Mouse (Mus musculus) midbrain, embryonic 16.5 days (tissue): ENCODE results near the gene Homer2. TPM values are rescaled to one million over a fixed set of nuclear protein-coding genes. Genes with fewer than 3 reads are reported as not detected.
A peak's percentile ranks its signal among the peaks of the same experiment; 100 is the strongest.

Source experiments
- ATAC-seq: fragments of 200-750 bp; cut with Nextera tagmentation; 2 replicates; pipeline ENCODE4 v1.8.0; 2017; ENCODE audit warnings: moderate TSS enrichment
- H3K27ac ChIP-seq: fragments of 300-500 bp; sonication (generic); 2 replicates; pipeline ENCODE4 v1.5.1; 2014; ENCODE audit warnings: mild to moderate bottlenecking, low read length, mixed read lengths
- H3K27me3 ChIP-seq: fragments of 300-500 bp; sonication (generic); 2 replicates; pipeline ENCODE4 v1.6.1; 2014; ENCODE audit warnings: low read depth, low read length, mixed read lengths; ENCODE audit not compliant: control insufficient read depth, insufficient read depth
- H3K36me3 ChIP-seq: fragments of 300-500 bp; sonication (generic); 2 replicates; pipeline ENCODE4 v1.6.1; 2014; ENCODE audit warnings: mild to moderate bottlenecking, low read length, moderate library complexity, mixed read lengths; ENCODE audit not compliant: control insufficient read depth, insufficient read depth
- H3K4me1 ChIP-seq: fragments of 300-500 bp; sonication (generic); 2 replicates; pipeline ENCODE4 v1.6.1; 2014; ENCODE audit warnings: mild to moderate bottlenecking, low read length, mixed read lengths; ENCODE audit not compliant: control insufficient read depth, insufficient read depth
- H3K4me2 ChIP-seq: fragments of 300-500 bp; sonication (generic); 2 replicates; pipeline ENCODE4 v1.6.1; 2014; ENCODE audit warnings: mild to moderate bottlenecking, low read length, mixed read lengths
- H3K4me3 ChIP-seq: fragments of 300-500 bp; sonication (generic); 2 replicates; pipeline ENCODE4 v1.5.1; 2014; ENCODE audit warnings: low read depth, mild to moderate bottlenecking, low read length, moderate library complexity, mixed read lengths
- H3K9ac ChIP-seq: fragments of 300-500 bp; sonication (generic); 2 replicates; pipeline ENCODE4 v1.6.1; 2014; ENCODE audit warnings: low read depth, low read length, mixed read lengths
- H3K9me3 ChIP-seq: fragments of 300-500 bp; sonication (generic); replicated peaks from 2 replicates; pipeline ENCODE4 v1.6.1; 2014; ENCODE audit warnings: mild to moderate bottlenecking, low read length, mixed read lengths; ENCODE audit not compliant: control insufficient read depth, poor library complexity, severe bottlenecking
- WGBS: fragments of 180-500 bp; shearing (Covaris S2); extraction: QIAGEN DNeasy Blood & Tissue Kit; methylation state at CpG from one replicate; pipeline ENCODE4 v1.1.7; 2014; 5-methylcytosine and 5-hydroxymethylcytosine counted together
- polyA plus RNA-seq: library from polyadenylated mRNA; unstranded; fragments of >200 nt; fragmentation: Nextera tagmentation; extraction: Ambion mirVana; gene quantifications from 2 replicates; pipeline ENCODE4 v1.2.1, GENCODE M21; 2015

Gene Homer2
- polyA plus RNA-seq: 16.3 and 20.1 TPM in 2 replicates

- peak within 1 kb of the TSS; percentile 63 for H3K4me2 ChIP-seq
- no peaks in the 10 kb centered on the region for H3K27me3 ChIP-seq
- no peaks in the 10 kb centered on the region for H3K9me3 ChIP-seq
- peaks cover 11% of the 10 kb centered on the region for H3K4me1 ChIP-seq
- peak within 1 kb of the TSS; percentile 55 for H3K27ac ChIP-seq
- 75% methylated on average over 14 of the region's 14 CpGs for WGBS
- peak within 1 kb of the TSS; percentile 81 for H3K9ac ChIP-seq
- H3K36me3 ChIP-seq: no peaks in the 10 kb centered on the region
- ATAC-seq: peak; percentile 21
- peak within 1 kb of the TSS; percentile 76 for H3K4me3 ChIP-seq
These were observed at the start of gene Homer2 for GRCm38 (mm10) chr7:81707471-81708140. Gene Homer2 (minus strand): TSS chr7:81707527.

GRCm38 (mm10) chr7:81747956-81748355 lies 40.6 kb upstream of the Homer2 start:
- whole genome bisulfite sequencing: 76% methylated on average over 3 of the region's 3 CpGs
- H3K36me3 ChIP-seq: no peaks in the 10 kb centered on the region
- no peak overlapping the region for H3K9ac ChIP-seq

GRCm38 (mm10) chr7:81744145-81744544 lies 36.8 kb upstream of the Homer2 start:
- 78% methylated on average over 4 of the region's 4 CpGs for WGBS
- no peak overlapping the region for H3K27ac ChIP-seq
- no peak for ATAC-seq
- H3K4me1 ChIP-seq: no peaks in the 10 kb centered on the region
- no peaks in the 10 kb centered on the region for H3K36me3 ChIP-seq
- H3K9me3 ChIP-seq: no peaks in the 10 kb centered on the region
- H3K9ac ChIP-seq: no peak overlapping the region
- no peaks in the 10 kb centered on the region for H3K27me3 ChIP-seq
- no peak overlapping the region for H3K4me3 ChIP-seq
- H3K4me2 ChIP-seq: no peak overlapping the region

More at GRCm38 (mm10) chr7:81747956-81748355, 40.6 kb upstream of the Homer2 start:
- no peak for ATAC-seq
- Histone ChIP-seq H3K4me3 (no peak overlapping the region), H3K27ac (no peak overlapping the region), H3K9me3 (no peaks in the 10 kb centered on the region), H3K27me3 (no peaks in the 10 kb centered on the region), H3K4me2 (no peak overlapping the region), H3K4me1 (no peaks in the 10 kb centered on the region)

DNA sequence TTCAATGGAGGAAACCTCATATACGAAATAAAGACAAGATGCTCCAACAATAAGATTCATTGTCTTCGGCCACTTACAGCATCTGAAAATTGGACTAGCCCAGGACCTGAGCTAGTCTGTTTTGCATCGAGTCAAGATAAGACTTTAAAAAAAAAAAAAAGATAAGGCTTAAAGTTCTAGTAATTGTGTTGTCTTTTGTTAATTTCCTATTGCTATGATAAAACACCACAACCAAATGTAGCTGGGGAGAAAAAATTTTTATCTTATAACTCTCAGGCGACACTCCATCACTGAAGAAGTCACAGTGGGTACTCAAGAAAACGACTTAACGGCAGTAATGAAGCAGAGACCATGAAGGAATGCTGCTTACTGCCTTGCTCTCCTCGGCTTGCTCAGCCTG lies 32.7 kb upstream of the Homer2 start:
- 89% methylated on average over 7 of the region's 7 CpGs for WGBS
- Histone ChIP-seq H3K9ac (no peak overlapping the region), H3K9me3 (no peaks in the 10 kb centered on the region), H3K4me3 (no peak overlapping the region), H3K4me2 (no peak overlapping the region), H3K4me1 (no peaks in the 10 kb centered on the region), H3K27ac (no peak overlapping the region), H3K36me3 (no peaks in the 10 kb centered on the region), H3K27me3 (no peaks in the 10 kb centered on the region)
- ATAC-seq: no peak

GRCm38 (mm10) chr7:81738720-81739385 lies 31.5 kb upstream of the Homer2 start:
- H3K27me3 ChIP-seq: no peaks in the 10 kb centered on the region
- no peak overlapping the region for H3K4me3 ChIP-seq
- no peaks in the 10 kb centered on the region for H3K9me3 ChIP-seq
- WGBS: 81% methylated on average over 8 of the region's 8 CpGs
- no peak overlapping the region for H3K4me2 ChIP-seq
- no peak overlapping the region for H3K9ac ChIP-seq
- no peak overlapping the region for H3K27ac ChIP-seq
- H3K4me1 ChIP-seq: no peaks in the 10 kb centered on the region
- H3K36me3 ChIP-seq: no peaks in the 10 kb centered on the region
- no peak for ATAC-seq

DNA sequence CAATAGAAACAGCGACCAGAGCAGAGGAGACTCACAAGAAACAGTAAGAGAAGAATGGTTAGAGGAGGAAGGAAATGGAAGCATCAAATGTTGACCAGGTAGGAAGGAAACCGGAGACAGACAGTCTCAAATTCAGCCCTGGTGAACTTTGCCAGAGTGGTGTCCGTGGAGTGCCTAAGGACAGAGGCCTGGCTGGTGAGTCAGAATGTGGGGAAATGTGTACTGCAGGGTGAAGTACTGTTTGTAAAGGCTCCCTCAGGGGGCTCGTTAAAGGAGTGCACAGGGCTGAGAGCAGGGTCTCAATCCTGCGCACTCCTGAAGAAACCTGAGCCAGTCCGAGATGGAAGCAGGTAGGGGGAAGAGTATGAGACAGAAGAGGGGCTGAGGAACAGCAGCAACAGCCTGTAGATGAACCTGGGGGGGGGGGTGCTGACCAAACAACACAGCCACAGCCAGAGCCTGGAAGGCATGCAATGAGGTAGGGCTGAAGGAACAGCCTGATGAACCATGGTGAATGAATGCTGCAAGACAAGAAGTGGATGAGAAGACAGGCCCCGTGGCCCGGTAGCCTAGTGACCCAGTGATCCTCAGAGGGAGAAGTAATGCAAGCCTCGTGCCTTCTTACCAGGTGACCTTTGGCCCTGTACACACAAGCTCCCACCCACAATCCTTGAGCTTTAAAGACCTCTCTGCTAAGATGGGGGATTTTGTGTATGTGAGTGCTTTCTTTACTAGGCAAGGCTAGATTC lies 28.1 kb upstream of the Homer2 start:
- no peaks in the 10 kb centered on the region for H3K9me3 ChIP-seq
- WGBS: 55% methylated on average over 9 of the region's 9 CpGs
- H3K36me3 ChIP-seq: no peaks in the 10 kb centered on the region
- H3K9ac ChIP-seq: no peak overlapping the region
- H3K4me1 ChIP-seq: no peaks in the 10 kb centered on the region
- H3K4me3 ChIP-seq: no peak overlapping the region
- H3K4me2 ChIP-seq: no peak overlapping the region
- no peak for ATAC-seq
- H3K27ac ChIP-seq: no peak overlapping the region
- H3K27me3 ChIP-seq: no peaks in the 10 kb centered on the region

DNA sequence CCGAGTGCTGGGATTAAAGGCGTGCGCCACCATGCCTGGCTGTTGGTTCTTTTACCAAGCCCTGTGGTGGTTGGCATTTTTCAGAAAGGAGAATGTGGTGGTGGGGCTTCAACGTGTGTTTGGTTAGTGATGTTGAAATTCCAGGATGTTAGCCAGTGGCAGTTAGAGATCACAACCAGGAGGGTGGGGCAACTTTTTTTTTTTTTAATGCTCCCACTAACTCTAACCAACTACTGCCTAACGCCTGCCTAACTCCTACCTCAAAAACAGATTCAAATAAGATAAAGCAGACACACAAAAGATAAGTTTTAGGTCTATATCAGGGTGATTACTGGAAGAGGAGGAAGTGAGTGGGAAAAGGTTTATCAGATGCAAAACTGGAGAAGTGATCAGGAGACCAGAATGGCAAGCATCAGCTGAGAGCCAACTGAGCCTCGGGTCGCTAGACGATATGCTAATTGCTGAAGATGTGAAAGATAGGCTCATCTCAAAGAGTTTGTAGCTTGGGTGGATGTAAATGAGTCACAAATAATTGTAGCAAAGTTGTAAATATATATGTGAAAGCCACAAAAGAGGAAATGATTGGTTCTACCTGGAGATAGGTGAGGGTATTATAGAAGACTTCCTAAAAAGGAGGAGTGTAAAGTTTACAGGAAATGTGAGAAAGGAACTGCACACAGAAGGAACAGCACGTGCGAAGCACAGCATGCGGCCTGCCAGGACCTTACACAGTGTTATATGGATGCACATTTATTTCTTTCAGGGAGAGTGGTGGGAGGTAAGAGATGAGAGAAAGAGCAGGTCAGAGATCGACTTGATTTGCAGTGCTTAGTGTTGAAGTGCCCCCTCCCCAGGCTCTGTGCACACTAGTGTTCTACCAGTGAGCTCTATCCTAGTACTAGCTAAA lies 25.1 kb upstream of the Homer2 start:
- Histone ChIP-seq H3K4me3 (no peak overlapping the region), H3K27me3 (no peaks in the 10 kb centered on the region), H3K27ac (no peak overlapping the region), H3K4me1 (no peaks in the 10 kb centered on the region), H3K9me3 (no peaks in the 10 kb centered on the region), H3K36me3 (no peaks in the 10 kb centered on the region), H3K4me2 (no peak overlapping the region), H3K9ac (no peak overlapping the region)
- WGBS: 90% methylated on average over 12 of the region's 12 CpGs
- no peak for ATAC-seq

GRCm38 (mm10) chr7:81731181-81731651 lies 23.9 kb upstream of the Homer2 start:
- Histone ChIP-seq H3K9ac (no peak overlapping the region), H3K4me1 (no peaks in the 10 kb centered on the region), H3K36me3 (no peaks in the 10 kb centered on the region), H3K27ac (no peak overlapping the region), H3K4me2 (no peak overlapping the region), H3K9me3 (no peaks in the 10 kb centered on the region), H3K4me3 (no peak overlapping the region), H3K27me3 (no peaks in the 10 kb centered on the region)
- ATAC-seq: no peak
- 83% methylated on average over 6 of the region's 6 CpGs for WGBS
